Mouse (Mus musculus) activated CD4-positive, CD25-positive, alpha-beta regulatory T cell, adult 4 months (primary cell): ENCODE results near the gene Rps17. TPM values are rescaled to one million over a fixed set of nuclear protein-coding genes. Genes with fewer than 3 reads are reported as not detected.

ENCODE experiments used
- ATAC-seq: one replicate; pipeline ENCODE4 v1.8.0; 2017
- polyA plus RNA-seq, 2 experiments: library from polyadenylated mRNA; unstranded; fragments of 100-300 nt; shearing (Covaris generic); gene quantifications; one replicate each; pipeline ENCODE4 v1.2.1; 2017

Gene Rps17
- polyA plus RNA-seq, 2 experiments from 2014 or later = 1,375 to 1,389 TPM

DNA sequence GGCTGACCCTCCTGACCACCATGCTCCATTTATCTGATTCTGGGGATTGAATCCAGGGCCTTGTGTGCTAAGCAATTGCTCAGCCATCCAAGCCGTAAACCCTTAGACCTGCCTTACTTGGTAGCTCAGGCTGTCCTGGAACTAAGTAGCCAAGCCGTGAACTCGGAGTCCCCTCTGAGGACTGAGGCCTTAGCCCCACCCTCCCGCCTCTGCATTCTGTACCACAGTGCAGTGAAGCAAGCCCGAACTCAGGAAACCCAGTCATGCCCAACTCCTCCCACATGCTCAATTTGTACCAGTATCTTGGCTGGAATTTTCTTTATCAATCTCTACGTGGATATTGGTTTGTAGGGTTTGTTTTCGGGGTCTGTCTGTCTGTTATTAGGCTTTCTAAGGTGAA is 13.2 kb downstream of the Rps17 start:
- ATAC-seq = no peak

DNA sequence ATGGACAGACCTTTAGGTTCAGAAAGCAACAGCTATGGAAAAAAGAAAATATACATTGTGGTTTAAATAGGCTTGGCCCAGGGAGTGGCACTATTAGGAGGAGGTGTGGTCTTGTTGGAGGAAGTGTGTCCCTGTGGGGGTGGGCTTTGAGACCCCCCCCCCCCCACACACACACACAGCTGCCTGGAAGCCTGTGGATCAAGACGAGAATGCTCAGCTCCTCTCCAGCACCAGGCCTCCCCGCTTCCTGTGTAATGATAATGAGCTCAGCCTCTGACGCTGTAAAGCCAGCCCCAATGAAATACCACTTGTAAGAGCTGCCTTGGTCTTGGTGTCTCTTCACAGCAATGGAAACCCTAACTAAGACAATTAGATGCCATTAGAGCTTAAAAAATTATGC is 14.3 kb downstream of the Rps17 start:
- ATAC-seq = no peak

DNA sequence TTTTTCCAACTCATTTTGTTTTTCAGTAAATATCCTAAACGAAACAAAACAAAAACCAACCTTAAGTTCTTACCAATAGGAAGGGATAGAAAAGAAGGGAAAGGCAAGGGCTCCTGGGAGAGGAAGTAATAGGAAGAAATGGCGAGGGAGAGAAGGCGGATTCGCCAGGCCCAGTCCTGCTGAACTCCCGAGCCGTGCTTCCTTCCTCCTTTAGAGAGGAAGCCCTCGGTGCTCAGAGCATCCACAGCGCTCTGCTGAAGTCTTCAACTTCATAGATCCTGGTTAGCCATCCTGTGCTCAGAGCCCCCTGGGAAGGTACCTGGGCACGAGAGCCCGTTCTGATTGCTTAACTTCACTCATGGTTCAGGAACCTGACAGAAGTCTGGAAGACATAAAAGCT is 17.4 kb downstream of the Rps17 start:
- no peak for ATAC-seq

DNA sequence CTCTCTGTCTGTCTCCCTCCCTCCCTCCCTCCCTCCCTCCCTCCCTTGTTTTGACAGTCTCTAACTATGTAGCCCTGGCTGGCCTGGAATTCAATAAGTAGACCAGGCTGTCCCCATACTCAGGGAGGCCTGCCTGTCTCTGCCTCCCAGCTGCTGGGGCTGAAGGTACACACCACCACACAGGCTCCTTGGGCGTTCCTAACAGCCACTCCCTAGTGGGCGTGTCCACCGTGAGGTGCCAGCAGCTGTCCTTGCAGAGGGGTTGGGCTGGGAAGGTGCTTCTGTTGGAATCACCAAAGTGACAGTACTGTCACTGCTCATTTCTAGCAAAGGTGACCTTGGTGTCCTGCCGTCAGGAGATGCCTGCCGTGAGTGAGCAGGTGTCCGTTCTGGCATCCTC is 18.2 kb downstream of the Rps17 start:
- no peak for ATAC-seq

DNA sequence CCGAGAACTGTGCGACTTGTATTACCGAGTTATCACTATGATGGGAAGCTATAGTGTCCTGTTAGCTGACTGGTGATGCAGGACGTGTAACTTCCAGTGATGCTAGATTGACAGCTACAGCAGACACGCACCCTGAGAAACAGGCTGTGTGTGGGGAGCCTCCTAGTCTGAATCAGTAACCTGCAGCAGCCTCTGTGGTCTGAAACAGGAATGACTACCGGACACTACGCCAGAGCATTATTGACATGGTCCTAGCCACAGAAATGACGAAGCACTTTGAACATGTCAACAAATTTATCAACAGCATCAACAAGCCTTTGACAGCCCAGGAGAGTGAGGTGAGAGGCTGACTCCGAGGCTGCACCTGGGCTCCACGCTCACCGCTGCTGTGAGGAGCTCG is 19.0 kb downstream of the Rps17 start:
- no peak for ATAC-seq

DNA sequence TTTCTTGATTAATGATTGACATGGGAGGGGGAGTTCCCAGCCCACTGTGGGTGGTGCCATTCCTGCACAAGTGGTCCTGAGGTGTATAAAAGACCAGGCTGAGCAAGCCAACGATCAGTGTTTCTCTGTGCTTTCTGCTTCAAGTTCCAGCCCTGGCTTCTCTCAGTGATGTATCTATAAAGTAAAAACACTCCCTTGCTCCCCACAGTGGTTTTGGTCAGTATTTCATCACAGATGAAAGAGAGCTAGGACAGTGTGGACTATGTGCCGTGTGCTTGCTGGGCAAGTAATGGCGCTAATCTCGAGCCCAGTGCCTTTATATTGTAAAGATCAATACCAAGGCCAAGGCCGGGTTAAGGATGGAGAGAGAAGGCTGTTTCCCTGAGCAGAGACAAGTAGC is 23.3 kb downstream of the Rps17 start:
- no peak for ATAC-seq

DNA sequence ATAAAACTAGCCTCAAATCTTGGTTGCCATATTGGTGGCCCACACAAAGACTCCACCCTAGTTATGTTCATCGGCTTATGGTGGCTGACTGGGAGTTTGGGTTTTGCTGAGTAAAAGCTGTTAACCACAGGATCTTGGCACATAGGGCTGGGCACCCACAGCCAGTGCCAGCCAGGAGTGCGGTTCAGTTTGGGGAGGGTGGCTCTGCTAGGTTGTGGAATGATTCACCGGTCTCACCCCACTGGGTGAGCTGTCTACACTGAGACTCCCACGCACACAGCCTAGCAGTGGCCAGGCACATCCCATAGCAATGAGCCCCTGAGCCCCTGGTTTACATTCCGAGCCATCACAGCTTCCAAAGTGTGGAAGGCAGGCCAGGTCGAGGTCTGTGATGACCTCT is 25.3 kb downstream of the Rps17 start:
- no peak for ATAC-seq

DNA sequence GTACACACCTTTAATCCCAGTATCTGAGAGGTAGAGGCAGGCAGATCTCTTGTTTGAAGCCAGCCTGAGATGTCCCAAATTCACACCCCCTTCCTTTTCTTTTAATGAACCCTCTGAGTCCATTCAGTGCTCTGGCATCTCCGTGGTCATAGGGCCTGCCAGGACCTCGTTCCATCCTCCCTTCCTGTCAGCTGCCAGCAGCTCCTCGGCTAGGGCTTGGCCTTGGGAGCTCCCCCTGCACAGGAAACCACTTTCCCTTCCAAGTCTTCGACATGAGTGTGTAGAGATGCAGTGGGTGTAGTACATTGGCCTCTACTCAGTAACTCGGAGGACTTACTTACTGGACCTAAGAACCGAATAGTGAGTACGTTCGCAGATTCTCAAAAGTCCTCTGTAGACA is 29.5 kb downstream of the Rps17 start:
- ATAC-seq = no peak

DNA sequence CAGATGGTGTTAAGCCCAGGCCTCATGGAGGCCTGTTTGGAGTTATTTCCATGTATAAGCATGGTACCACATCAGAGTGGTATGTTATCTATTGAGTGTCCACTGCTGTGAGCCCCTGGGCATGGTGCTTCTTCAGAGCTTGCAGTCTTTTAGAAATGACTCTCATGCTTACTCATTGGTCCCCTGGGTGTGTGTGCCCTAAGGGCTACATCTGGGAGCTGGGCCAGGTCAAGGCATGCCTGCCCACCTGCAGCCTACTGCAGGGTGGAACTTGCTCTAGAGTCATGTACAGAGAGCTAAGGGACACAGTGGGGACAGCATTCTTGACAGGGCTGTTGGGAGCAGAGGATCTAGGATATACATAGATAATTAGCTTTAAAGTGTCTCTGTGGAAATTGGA is 33.5 kb downstream of the Rps17 start:
- no peak for ATAC-seq

DNA sequence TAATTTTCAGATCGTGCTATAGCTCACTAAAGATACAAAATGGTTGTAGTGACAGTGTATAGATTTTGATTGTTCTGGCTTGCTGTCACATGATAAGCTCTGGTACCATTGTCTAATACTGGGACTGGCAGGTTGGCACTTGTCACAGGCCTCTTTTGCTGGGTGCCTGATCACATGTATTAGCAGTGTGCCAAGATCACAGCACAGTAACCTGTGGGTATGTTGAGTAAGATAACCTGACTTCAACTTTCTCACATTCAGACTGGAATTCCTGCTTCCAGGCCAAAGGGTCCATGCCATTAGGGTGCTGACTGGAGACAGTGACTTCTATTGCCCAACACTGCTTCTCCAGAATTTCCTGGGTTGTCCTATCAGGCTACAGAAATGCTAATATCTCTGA is 33.9 kb downstream of the Rps17 start:
- no peak for ATAC-seq

DNA sequence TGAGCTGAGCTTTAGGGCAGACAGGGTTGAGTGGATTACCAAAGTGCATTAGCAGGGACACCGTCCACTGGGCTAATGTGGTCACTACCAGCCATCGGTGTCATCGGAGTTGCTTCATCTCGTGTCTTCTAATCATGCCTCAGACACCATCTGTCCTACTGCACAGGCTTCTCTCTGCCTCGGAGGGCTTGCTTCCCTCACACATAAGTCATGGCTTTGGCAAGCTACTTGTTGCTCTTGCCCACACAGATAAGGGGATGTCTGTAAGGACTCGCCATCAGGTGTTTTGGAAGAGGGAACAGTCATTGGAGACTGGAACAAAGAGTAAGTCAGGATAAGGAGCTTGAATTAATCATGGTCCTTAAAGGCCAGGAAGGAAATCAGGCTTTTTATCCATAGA is 35.8 kb downstream of the Rps17 start:
- ATAC-seq = no peak

DNA sequence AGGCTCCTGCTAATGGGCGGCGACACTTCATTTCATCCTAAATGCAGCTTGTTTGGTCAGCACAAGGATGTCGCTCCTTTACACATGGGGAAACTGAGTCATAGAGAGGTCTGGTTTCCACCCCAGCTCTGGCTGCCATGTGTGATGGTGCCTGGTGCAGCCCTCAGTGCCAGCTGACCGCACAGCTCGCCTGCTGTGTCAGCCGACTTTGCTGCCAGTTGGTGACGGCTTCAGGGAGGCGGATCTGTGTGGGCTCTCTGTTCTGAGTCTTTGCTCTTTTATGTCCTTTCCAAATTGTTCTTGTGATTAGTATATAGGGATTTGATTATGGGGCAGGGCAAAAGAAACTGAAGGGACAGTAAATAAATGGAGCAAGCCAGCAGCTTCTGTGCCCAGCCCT is 37.3 kb downstream of the Rps17 start:
- no peak for ATAC-seq

DNA sequence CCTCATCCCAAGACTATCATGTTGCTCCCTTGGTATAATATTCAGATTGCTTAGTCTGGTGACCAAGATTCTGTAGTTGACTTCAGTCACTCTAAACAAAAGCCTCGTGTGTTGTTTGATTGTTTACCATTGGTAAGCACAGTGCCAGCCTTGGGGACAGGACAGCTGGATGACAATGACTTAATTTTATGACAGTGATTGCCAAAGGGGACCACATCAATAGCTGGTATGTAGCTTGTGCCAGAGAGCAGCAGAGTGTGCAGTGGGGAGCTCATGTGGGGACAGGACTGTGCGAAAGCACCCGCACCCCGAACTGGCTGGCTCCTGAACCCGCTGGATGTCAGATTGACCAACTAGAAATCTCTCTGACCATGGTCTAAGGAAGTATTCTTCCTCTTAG is 40.4 kb downstream of the Rps17 start:
- no peak for ATAC-seq

DNA sequence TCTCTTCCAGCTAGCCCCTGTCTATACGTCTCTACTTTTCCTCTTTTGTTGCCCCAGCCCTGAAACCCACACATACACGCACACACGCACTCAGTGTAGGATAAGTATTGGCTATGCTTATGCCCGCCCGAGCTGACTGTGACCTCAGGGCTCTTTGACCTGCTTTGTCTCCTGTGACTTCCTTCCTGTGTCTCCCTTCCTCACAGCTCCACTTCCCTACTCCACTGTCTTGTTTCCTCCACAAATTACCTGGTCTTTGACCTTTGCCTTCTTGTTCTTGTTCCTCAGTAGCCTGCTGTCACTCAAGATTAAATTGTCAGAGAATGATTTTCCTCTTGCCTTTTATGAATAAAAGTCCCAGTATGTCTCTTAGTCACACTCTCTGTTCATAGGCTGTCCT is 41.0 kb downstream of the Rps17 start:
- no peak for ATAC-seq

DNA sequence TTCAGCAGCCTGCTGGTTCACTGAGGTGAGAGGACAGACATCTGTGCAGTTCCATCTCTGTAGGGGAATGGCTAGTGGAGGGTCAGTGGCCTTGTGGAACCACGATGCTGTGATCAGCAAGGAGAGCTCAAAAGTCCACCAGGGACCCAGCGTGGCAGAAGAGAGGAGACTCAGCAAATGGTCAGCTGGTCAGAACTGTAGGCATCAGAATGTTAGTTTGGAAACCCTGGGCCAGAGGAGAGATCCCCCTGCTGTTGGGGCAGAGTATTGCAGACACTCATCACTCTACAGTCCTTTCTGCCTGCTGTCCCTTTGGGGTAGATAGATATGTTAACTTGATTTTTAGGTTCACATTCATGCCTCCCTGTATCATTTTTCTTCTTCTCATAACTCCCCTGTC is 41.4 kb downstream of the Rps17 start:
- ATAC-seq = no peak

DNA sequence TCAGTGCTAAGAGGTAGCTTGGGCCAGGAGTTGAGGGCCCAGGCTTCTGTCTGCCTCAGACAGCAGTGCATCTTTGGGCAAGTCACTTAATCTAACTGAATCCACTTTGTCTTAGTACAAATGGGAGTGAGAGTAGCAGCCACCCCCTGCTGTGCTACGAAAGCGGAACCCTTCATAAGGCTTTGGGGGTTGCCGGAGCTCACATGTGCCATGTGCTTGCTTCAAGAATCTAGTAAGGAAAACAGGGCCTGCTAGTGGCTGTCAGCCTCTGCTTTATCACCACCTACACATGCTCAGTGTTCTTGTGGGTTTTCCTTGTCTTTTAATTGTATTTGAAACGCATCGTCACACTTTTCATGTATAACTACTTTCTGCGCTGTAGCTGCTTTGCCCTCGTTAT is 43.7 kb downstream of the Rps17 start:
- ATAC-seq = no peak

DNA sequence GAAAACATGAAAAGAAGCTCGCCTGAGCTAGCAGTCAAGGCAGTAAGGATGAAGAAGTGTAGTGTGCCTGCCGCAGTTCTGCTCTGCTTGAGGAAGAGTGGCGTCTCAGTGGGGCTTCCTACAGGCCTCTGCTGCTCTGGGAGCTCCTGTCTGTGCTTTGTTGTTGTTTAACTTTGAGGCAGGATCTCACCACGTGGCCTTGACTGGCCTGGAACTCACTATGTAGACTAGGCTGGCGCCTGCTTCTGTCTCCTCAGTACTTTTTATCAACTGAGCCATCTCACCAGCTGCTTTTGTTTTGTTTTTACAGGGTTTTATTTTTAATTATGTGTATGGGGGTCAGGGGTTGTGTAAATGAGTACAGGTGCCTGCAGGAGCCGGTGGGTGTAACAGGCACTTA is 46.8 kb downstream of the Rps17 start:
- ATAC-seq = no peak

DNA sequence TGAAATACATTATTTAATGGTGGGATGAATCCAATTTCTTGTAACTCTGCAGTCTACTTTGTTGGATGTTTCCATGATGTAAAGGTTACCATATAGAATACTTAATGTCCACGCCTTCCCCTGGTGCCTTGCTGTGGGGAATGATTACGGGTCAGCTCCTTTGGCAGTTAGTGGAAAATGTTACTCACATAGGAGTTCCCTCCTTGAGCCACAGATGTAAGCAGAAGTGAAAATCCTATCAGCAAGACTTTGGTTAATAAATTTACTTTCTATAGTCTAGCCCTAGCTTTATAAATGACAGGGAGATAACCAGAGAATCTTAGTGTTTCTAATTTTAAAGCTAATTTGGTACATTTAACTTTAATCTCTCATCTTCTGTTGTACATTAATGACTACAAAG is 49.9 kb downstream of the Rps17 start:
- ATAC-seq = no peak

Other genes with a start within 250 kb of the Rps17 start
- gene Slc28a1, start 230.5 kb downstream of the Rps17 start, polyA plus RNA-seq = not detected
- gene Pde8a, start 131.7 kb downstream of the Rps17 start, polyA plus RNA-seq = 1 to 10 TPM; 1.1 to 2.3 TPM
- gene Cpeb1, start 110.2 kb upstream of the Rps17 start, polyA plus RNA-seq = not detected
- not detected for gene Ap3b2, start 148.7 kb upstream of the Rps17 start, polyA plus RNA-seq
- gene BC048679, start 153.0 kb upstream of the Rps17 start, polyA plus RNA-seq = not detected
- 1 to 10 TPM; 5.0 to 5.1 TPM for gene Fsd2, start 221.7 kb upstream of the Rps17 start, polyA plus RNA-seq
- 1 to 10 TPM; 4.1 to 4.4 TPM for gene Whamm, start 226.0 kb upstream of the Rps17 start, polyA plus RNA-seq